Mouse (Mus musculus): ENCODE results near the gene Usp3. TPM values are rescaled to one million over a fixed set of nuclear protein-coding genes. Genes with fewer than 3 reads are reported as not detected.

Usp3 gene
- polyA plus RNA-seq (2014; fragmentation: Nextera tagmentation; extraction: Ambion mirVana) = 83.6 and 97.6 TPM in 2 replicates

DNA sequence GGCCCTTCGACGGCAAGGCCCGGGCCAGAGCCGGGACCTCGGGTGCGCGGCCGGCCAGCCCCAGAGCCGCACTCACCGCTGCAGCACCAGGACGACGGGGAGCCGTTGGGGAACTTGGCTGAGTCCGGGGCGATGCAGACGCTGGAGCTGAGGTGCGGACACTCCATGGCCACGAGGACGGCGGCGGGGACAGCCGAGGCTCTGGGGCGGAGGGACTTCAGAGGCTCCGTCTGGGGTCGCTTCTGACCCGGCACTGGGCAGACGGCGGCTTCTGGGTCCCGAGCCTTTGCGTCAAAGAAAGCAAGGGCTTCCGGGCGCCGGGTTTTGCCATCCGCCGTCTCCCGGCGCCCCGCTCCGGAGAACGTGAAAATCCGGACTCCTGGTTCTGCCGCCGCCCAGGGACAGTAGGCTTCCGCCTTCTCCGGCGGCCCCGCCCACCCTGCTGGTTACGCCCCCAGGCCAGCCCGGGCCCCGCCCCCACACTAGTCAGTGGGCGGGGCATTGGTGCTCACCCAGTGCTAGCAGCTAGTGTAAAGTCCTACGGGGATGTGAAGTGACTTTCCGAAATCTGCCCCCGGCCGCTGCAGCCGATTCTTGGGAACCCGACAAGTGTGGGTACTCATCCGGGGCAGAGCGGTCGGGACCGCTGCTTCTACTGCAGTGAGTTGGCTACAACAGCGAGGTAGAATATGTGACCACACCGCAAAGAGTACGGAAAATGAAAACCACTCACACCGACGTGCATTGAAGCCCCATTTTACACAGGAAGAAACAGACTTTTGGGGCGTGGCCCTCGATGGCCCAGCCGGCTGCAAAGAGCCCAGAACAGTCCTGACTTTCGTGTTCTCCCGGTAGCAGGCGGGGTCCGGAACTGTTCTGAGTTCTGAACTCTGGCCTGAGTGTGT, at the start of gene Usp3:
Gene Usp3 (minus strand): TSS at position 435 of the 905 bp plus-strand sequence.
- H3K36me3 ChIP-seq (ENCODE audit: control insufficient read depth, insufficient read depth, low read length) = no peaks in the 10 kb centered on the region
- H3K9me3 ChIP-seq (ENCODE audit: control insufficient read depth, low read length) = no peaks in the 10 kb centered on the region
- peak within 1 kb of the TSS; percentile 99 for H3K9ac ChIP-seq (ENCODE audit: low read length)
- under 1% methylated on average over 71 of the region's 73 CpGs for WGBS
- H3K27ac ChIP-seq (ENCODE audit: low read depth) = peak within 1 kb of the TSS; percentile 98
- ATAC-seq (replicated peaks; ENCODE audit: low FRiP score, low TSS enrichment, low read depth) (peak; percentile 96), DNase-seq (ENCODE audit: low spot score) (peak; percentile 99)
- peak within 1 kb of the TSS; percentile 70 for H3K4me2 ChIP-seq (ENCODE audit: low read length)
- peak within 1 kb of the TSS; percentile 91 for H3K4me3 ChIP-seq (ENCODE audit: low read depth, low read length)
- peaks cover 42% of the 10 kb centered on the region for H3K4me1 ChIP-seq (replicated peaks; ENCODE audit: control insufficient read depth, insufficient read depth, low read length)
- H3K27me3 ChIP-seq (replicated peaks; ENCODE audit: control insufficient read depth, insufficient read depth, low read length) = no peaks in the 10 kb centered on the region

DNA sequence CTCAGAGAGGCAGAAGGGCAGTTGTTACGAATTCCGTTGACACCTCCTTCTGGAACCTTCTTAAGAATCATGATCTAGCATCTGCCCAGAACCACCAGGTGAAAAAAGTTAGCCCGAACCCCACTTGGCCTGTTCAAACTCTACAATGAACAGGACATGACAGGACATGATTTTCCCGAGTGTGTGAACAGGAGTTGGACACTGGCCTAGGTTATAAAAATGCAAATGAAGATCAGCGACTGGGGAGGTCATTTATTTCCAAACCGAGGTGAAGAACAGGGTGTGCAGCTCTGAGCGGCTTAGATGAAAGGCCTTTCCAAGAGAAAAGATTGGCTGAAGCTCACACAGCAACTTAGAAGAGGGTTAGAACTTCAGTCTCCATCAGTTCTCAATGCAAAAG, 47.5 kb upstream of the Usp3 start:
- Histone ChIP-seq H3K9me3 (ENCODE audit: control insufficient read depth, low read length) (no peaks in the 10 kb centered on the region), H3K4me1 (replicated peaks; ENCODE audit: control insufficient read depth, insufficient read depth, low read length) (no peaks in the 10 kb centered on the region), H3K4me3 (ENCODE audit: low read depth, low read length) (no peak overlapping the region), H3K9ac (ENCODE audit: low read length) (no peak overlapping the region), H3K4me2 (ENCODE audit: low read length) (no peak overlapping the region), H3K27ac (ENCODE audit: low read depth) (no peak overlapping the region), H3K36me3 (ENCODE audit: control insufficient read depth, insufficient read depth, low read length) (no peaks in the 10 kb centered on the region), H3K27me3 (replicated peaks; ENCODE audit: control insufficient read depth, insufficient read depth, low read length) (no peaks in the 10 kb centered on the region)
- DNase-seq (ENCODE audit: low spot score) (no peak), ATAC-seq (replicated peaks; ENCODE audit: low FRiP score, low TSS enrichment, low read depth) (no peak)
- 76% methylated on average over 7 of the region's 7 CpGs for WGBS

DNA sequence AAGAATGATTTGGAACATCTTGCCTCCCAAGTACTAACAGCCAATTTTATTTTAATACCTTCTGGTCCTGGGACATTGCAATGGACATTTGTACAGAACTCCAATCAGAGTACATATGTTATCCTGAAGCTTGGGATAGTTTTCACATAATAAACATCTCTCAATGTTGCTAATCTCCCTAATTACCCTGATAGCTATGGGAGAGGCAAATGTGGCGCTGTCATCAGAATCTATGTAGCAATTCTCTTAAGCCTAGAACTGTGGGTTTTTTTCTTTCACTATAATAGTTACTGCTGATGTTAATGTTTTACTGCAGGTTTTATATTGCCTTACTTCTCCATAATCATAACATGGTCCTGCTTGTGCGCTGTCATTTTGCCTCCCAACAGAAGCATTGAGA, 46.7 kb upstream of the Usp3 start:
- Histone ChIP-seq H3K4me1 (replicated peaks; ENCODE audit: control insufficient read depth, insufficient read depth, low read length) (no peaks in the 10 kb centered on the region), H3K4me2 (ENCODE audit: low read length) (no peak overlapping the region), H3K36me3 (ENCODE audit: control insufficient read depth, insufficient read depth, low read length) (no peaks in the 10 kb centered on the region), H3K27ac (ENCODE audit: low read depth) (no peak overlapping the region), H3K27me3 (replicated peaks; ENCODE audit: control insufficient read depth, insufficient read depth, low read length) (no peaks in the 10 kb centered on the region), H3K9ac (ENCODE audit: low read length) (no peak overlapping the region), H3K9me3 (ENCODE audit: control insufficient read depth, low read length) (no peaks in the 10 kb centered on the region), H3K4me3 (ENCODE audit: low read depth, low read length) (no peak overlapping the region)
- WGBS = 82% methylated on average over 2 of the region's 2 CpGs
- ATAC-seq (replicated peaks; ENCODE audit: low FRiP score, low TSS enrichment, low read depth) = no peak
- DNase-seq (ENCODE audit: low spot score) = no peak

DNA sequence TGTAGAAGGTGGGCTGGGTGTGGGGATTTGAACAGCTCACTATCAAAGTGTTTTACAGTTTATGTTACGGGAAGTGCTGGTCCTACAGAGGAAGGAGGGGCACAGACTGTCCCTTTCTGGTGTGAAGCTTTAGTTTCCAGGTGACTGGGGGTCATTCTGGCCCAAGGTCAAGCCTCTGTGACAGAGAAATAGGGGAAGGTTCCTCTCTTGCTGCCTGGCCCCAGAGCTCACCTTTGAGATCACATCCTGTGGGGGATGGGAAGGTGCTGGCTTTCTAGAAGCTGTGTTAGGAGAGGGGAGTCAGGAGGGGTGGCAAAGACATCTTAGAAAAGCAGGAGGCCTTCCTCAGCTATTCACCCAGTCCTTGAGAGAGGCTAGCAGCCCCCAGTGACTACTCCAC, 39.5 kb upstream of the Usp3 start:
- H3K4me3 ChIP-seq (ENCODE audit: low read depth, low read length) = no peak overlapping the region
- no peaks in the 10 kb centered on the region for H3K9me3 ChIP-seq (ENCODE audit: control insufficient read depth, low read length)
- H3K27ac ChIP-seq (ENCODE audit: low read depth) = no peak overlapping the region
- no peaks in the 10 kb centered on the region for H3K27me3 ChIP-seq (replicated peaks; ENCODE audit: control insufficient read depth, insufficient read depth, low read length)
- no peaks in the 10 kb centered on the region for H3K36me3 ChIP-seq (ENCODE audit: control insufficient read depth, insufficient read depth, low read length)
- ATAC-seq (replicated peaks; ENCODE audit: low FRiP score, low TSS enrichment, low read depth) (no peak), DNase-seq (ENCODE audit: low spot score) (no peak)
- H3K4me2 ChIP-seq (ENCODE audit: low read length) = no peak overlapping the region
- no peak overlapping the region for H3K9ac ChIP-seq (ENCODE audit: low read length)
- 67% methylated on average over 1 of the region's 1 CpGs for WGBS
- peaks cover 5% of the 10 kb centered on the region; the same call in 1 of the 2 replicates for H3K4me1 ChIP-seq (replicated peaks; ENCODE audit: control insufficient read depth, insufficient read depth, low read length)

DNA sequence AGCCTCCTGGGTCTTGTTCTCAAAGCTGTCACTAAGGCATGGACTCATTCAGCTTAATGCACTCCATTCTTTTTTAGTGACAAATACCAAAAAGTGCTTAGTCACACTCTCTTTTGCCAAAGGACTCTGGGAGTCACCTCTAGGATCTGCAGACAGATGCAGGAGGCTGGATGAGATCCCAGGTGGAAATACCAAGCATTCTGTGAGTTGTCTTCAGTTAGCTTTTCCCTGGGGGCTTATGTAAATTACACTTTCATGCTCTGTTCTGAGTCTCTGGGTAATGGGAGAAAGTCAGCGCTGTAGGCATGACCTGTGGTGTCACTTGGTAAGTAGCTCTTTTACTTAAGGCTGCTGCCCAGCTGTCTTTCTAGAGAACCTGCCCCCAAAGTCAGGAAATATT, 38.0 kb upstream of the Usp3 start:
- 14% methylated on average over 1 of the region's 1 CpGs for WGBS
- H3K4me2 ChIP-seq (ENCODE audit: low read length) = no peak overlapping the region
- H3K36me3 ChIP-seq (ENCODE audit: control insufficient read depth, insufficient read depth, low read length) = no peaks in the 10 kb centered on the region
- H3K4me3 ChIP-seq (ENCODE audit: low read depth, low read length) = no peak overlapping the region
- H3K4me1 ChIP-seq (replicated peaks; ENCODE audit: control insufficient read depth, insufficient read depth, low read length) = peaks cover 5% of the 10 kb centered on the region; the same call in 1 of the 2 replicates
- no peak overlapping the region for H3K9ac ChIP-seq (ENCODE audit: low read length)
- ATAC-seq (replicated peaks; ENCODE audit: low FRiP score, low TSS enrichment, low read depth) = no peak
- no peaks in the 10 kb centered on the region for H3K9me3 ChIP-seq (ENCODE audit: control insufficient read depth, low read length)
- H3K27ac ChIP-seq (ENCODE audit: low read depth) = no peak overlapping the region
- H3K27me3 ChIP-seq (replicated peaks; ENCODE audit: control insufficient read depth, insufficient read depth, low read length) = no peaks in the 10 kb centered on the region
- DNase-seq (ENCODE audit: low spot score) = no peak

DNA sequence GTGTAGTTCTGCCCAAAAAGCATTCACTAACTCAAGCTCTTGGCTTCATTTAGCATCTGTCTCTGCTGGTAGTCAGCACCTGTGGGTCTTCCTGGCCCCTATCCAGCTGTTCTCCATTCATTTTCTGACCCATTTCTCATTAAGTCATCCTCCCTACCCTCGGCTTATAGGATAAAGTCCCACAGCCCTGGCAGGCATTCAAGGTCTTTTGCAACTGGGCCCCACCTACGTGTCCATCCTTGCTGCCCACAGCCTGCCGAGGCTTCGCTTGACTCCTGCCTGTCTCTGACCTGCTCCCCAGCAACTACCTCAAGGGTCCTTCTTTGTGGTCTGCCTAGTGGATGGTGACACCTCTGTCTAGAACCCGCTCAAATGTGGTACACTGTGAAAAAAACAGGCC, 33.7 kb upstream of the Usp3 start:
- no peak for DNase-seq (ENCODE audit: low spot score)
- Histone ChIP-seq H3K27ac (ENCODE audit: low read depth) (no peak overlapping the region), H3K9ac (ENCODE audit: low read length) (no peak overlapping the region), H3K4me1 (replicated peaks; ENCODE audit: control insufficient read depth, insufficient read depth, low read length) (peaks cover 10% of the 10 kb centered on the region), H3K4me2 (ENCODE audit: low read length) (no peak overlapping the region), H3K9me3 (ENCODE audit: control insufficient read depth, low read length) (no peaks in the 10 kb centered on the region), H3K36me3 (ENCODE audit: control insufficient read depth, insufficient read depth, low read length) (no peaks in the 10 kb centered on the region), H3K27me3 (replicated peaks; ENCODE audit: control insufficient read depth, insufficient read depth, low read length) (no peaks in the 10 kb centered on the region), H3K4me3 (ENCODE audit: low read depth, low read length) (no peak overlapping the region)
- no peak for ATAC-seq (replicated peaks; ENCODE audit: low FRiP score, low TSS enrichment, low read depth)
- WGBS = 84% methylated on average over 5 of the region's 5 CpGs

DNA sequence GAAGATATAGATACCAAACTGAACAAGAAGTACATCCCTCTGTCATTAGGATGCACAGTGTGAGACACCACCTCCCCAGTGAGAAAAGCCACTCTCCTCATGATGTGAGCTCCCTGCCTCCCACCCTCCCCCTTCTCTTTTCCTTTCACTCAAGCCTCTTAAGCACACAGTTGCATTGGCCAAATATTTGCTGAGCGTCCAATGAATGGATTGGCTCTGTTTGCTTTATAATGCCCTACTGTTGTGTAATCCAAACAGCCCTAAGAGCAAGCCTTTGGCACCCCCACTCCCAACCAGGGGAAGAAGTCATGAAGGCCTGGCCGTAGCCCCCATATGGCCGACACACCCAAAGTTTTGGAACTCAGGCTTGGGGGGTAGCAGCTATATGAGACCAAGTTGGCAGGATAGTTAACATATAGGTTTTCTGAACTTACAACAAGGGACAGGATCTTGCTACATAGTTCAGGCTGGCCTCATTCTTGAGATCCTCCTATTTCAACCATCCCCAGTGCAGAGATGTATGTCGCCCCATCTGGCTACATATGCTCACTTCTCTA, 33.1 kb upstream of the Usp3 start:
- Histone ChIP-seq H3K36me3 (ENCODE audit: control insufficient read depth, insufficient read depth, low read length) (no peaks in the 10 kb centered on the region), H3K27ac (ENCODE audit: low read depth) (no peak overlapping the region), H3K9me3 (ENCODE audit: control insufficient read depth, low read length) (no peaks in the 10 kb centered on the region), H3K4me1 (replicated peaks; ENCODE audit: control insufficient read depth, insufficient read depth, low read length) (peaks cover 16% of the 10 kb centered on the region), H3K27me3 (replicated peaks; ENCODE audit: control insufficient read depth, insufficient read depth, low read length) (no peaks in the 10 kb centered on the region), H3K4me3 (ENCODE audit: low read depth, low read length) (no peak overlapping the region), H3K4me2 (ENCODE audit: low read length) (no peak overlapping the region), H3K9ac (ENCODE audit: low read length) (no peak overlapping the region)
- ATAC-seq (replicated peaks; ENCODE audit: low FRiP score, low TSS enrichment, low read depth) (no peak), DNase-seq (ENCODE audit: low spot score) (no peak)
- WGBS = 67% methylated on average over 4 of the region's 4 CpGs

DNA sequence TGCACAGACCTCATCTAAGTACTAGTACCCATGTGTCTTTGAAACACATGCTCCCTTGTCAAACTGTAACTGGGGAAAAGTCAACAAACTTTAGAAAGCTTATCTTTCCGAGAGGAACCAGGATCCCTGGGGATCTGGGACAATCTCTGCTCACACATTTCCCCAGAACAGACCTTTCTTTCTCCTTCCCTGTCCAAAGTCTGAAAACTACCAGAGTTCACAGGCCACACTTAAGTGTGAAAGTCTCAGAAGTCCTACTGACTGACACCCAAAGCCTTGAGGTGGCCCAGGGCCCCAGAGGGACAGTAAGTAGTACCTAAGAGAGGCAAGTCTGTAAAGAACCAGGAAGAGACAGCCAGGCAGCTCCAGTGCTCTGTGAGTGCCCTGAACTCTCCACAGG, 31.9 kb upstream of the Usp3 start:
- H3K27ac ChIP-seq (ENCODE audit: low read depth) = peak overlapping the region; percentile 27; the same call in 1 of the 2 replicates
- DNase-seq (ENCODE audit: low spot score) (no peak), ATAC-seq (replicated peaks; ENCODE audit: low FRiP score, low TSS enrichment, low read depth) (no peak)
- no peaks in the 10 kb centered on the region for H3K27me3 ChIP-seq (replicated peaks; ENCODE audit: control insufficient read depth, insufficient read depth, low read length)
- no peak overlapping the region for H3K4me3 ChIP-seq (ENCODE audit: low read depth, low read length)
- no peak overlapping the region for H3K4me2 ChIP-seq (ENCODE audit: low read length)
- no peak overlapping the region for H3K9ac ChIP-seq (ENCODE audit: low read length)
- H3K36me3 ChIP-seq (ENCODE audit: control insufficient read depth, insufficient read depth, low read length) = no peaks in the 10 kb centered on the region
- H3K9me3 ChIP-seq (ENCODE audit: control insufficient read depth, low read length) = no peaks in the 10 kb centered on the region
- peaks cover 18% of the 10 kb centered on the region for H3K4me1 ChIP-seq (replicated peaks; ENCODE audit: control insufficient read depth, insufficient read depth, low read length)
- 45% methylated on average over 1 of the region's 1 CpGs for WGBS
